Mouse (Mus musculus): ENCODE results near the gene Gm26620. TPM values are rescaled to one million over a fixed set of nuclear protein-coding genes. Genes with fewer than 3 reads are reported as not detected.

Gene Gm26620
- polyA plus RNA-seq, 1 experiment from 2014 or later, result not detected

DNA sequence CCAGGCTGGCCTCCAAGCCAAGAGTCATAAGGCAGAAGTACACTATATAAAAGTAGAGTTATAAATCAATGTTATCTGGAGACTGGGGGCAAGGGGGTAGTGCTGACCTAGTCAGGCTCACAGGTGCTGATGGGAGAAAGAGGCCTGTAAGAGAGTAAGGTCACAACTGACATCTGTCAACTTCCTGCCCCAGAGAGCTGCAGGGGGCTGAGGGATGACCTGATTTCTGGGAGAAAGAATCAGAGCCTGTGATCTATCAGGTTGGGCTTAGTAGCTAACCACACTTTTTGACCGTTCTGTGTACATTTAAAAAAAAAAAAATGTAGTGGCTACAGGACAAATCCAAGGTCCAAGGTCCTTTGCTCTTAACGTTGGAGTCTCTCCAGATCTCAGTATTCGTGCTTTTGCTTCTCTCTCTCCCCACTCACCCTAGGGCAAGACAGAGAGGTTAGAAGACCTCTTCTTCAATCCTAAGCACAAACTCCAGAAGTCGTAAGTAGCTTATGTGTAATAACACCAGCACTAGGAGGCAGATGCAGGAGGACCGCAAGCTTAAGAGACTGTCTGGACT lies 1.9 kb upstream of the Gm26620 start:
- no peaks in the 10 kb centered on the region for H3K9me3 ChIP-seq (replicated peaks)
- H3K27me3 ChIP-seq, result no peaks in the 10 kb centered on the region
- H3K9ac ChIP-seq, result no peak overlapping the region
- no peak overlapping the region for H3K4me3 ChIP-seq
- peaks cover 16% of the 10 kb centered on the region for H3K36me3 ChIP-seq
- H3K27ac ChIP-seq, result no peak overlapping the region
- H3K4me1 ChIP-seq, result peaks cover 9% of the 10 kb centered on the region
- no peak for ATAC-seq (ENCODE audit: low FRiP score)
- WGBS, result 88% methylated on average over 5 of the region's 5 CpGs
- H3K4me2 ChIP-seq (replicated peaks), result no peak overlapping the region

DNA sequence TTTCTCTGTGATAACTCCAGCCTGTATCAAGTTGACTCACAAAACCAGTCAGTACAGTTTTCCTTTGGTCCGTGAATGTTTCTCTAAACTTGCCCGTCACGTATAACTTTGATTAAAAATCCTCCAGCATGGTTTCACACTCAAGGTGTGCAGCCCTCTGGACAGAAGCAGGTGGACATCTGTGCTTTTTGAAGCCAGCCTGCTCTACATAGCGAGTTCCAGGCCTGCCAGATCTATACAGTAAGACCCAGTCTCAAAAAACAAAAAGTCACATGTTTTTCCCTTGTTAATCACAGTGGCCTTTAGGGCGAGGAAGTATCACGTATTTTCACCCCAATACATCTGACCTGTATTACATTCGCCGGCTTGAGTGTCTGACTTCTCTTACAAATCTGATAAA lies 475 bp upstream of the Gm26620 start:
- 0 out of 2 replicates have a peak, but pooled peaks have one; percentile 31 for ATAC-seq (ENCODE audit: low FRiP score)
- Histone ChIP-seq H3K4me2 (replicated peaks) (peak overlapping the region; percentile 73), H3K4me3 (peak overlapping the region; percentile 83), H3K9ac (peak overlapping the region; percentile 87), H3K9me3 (replicated peaks) (no peaks in the 10 kb centered on the region), H3K4me1 (peaks cover 9% of the 10 kb centered on the region), H3K27me3 (no peaks in the 10 kb centered on the region), H3K36me3 (peaks cover 11% of the 10 kb centered on the region), H3K27ac (no peak overlapping the region)
- WGBS, result 28% methylated on average over 8 of the region's 8 CpGs

DNA sequence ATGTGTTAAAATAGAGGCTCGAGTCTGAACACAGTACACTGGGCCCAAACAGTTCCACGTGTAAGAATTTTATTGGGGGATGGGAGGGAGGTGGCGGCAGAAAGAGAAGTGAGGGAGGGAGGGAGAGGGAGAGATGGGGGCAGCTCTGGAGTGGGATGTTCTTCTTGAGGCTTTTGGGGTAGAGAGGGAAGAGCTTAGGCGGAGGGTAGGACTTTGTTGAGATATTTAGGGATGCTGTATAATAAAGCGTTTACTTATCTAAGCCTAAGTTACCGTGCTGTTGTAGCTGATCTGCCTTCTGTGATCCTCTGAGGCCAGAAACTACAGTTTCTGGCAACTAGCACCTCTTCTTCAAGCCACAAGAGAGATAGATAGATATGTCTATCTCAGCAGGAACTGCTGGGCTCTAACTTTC lies 1.2 kb downstream of the Gm26620 start:
- peaks cover 9% of the 10 kb centered on the region for H3K4me1 ChIP-seq
- WGBS, result 58% methylated on average over 6 of the region's 6 CpGs
- no peaks in the 10 kb centered on the region for H3K36me3 ChIP-seq
- H3K27ac ChIP-seq, result no peak overlapping the region
- H3K4me2 ChIP-seq (replicated peaks), result no peak overlapping the region
- no peak for ATAC-seq (ENCODE audit: low FRiP score)
- no peak overlapping the region for H3K9ac ChIP-seq
- H3K4me3 ChIP-seq, result no peak overlapping the region
- no peaks in the 10 kb centered on the region for H3K9me3 ChIP-seq (replicated peaks)
- no peaks in the 10 kb centered on the region for H3K27me3 ChIP-seq

DNA sequence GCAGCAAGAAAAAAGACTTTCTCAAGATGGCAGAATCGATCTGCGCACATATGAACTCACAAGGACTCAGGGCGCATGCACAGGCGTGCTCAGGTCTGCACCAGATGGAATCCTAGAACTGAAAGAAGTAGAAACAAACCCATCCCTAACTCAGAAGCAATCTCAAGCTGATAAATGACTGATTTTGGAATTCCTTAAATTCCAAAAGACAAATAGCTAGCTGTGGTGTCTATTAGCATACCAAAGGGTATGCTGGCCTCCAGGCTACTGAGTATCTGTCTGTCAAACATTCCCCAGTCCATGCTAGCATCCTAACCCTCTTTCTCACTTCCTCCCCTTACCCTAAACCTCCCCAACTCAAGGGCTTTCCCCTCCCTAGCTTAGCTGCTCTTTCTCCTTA lies 4.4 kb downstream of the Gm26620 start:
- H3K9ac ChIP-seq, result no peak overlapping the region
- ATAC-seq (ENCODE audit: low FRiP score), result no peak
- H3K36me3 ChIP-seq, result no peaks in the 10 kb centered on the region
- no peaks in the 10 kb centered on the region for H3K9me3 ChIP-seq (replicated peaks)
- 65% methylated on average over 4 of the region's 4 CpGs for WGBS
- H3K27ac ChIP-seq, result no peak overlapping the region
- peaks cover 5% of the 10 kb centered on the region for H3K4me1 ChIP-seq
- H3K4me3 ChIP-seq, result no peak overlapping the region
- no peaks in the 10 kb centered on the region for H3K27me3 ChIP-seq
- H3K4me2 ChIP-seq (replicated peaks), result no peak overlapping the region

DNA sequence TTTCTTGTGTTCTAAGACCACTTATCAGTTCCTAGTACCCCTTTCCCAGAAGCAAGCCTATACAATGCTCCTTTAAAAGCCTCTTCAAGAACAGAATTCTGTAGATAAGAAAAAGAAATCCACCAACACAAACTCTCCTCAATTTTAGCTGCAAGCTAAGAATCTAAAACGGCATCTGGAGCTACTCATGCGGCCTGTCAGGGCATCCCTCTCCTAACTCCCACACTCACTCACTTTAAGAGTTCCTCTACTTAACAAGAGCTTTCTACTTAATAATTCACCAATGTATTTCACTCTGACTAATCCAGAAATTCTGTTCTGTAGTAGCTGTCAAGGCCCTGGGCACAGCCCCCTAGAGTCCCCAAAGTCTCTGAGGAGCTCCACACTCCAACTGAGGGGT lies 6.8 kb downstream of the Gm26620 start:
- 79% methylated on average over 2 of the region's 2 CpGs for WGBS
- Histone ChIP-seq H3K9me3 (replicated peaks) (no peaks in the 10 kb centered on the region), H3K27me3 (0 out of 2 replicates have a peak, but pooled peaks cover 3% of the 10 kb centered on the region), H3K9ac (no peak overlapping the region), H3K4me3 (no peak overlapping the region), H3K36me3 (no peaks in the 10 kb centered on the region), H3K27ac (no peak overlapping the region), H3K4me1 (no peaks in the 10 kb centered on the region), H3K4me2 (replicated peaks) (no peak overlapping the region)
- no peak for ATAC-seq (ENCODE audit: low FRiP score)

DNA sequence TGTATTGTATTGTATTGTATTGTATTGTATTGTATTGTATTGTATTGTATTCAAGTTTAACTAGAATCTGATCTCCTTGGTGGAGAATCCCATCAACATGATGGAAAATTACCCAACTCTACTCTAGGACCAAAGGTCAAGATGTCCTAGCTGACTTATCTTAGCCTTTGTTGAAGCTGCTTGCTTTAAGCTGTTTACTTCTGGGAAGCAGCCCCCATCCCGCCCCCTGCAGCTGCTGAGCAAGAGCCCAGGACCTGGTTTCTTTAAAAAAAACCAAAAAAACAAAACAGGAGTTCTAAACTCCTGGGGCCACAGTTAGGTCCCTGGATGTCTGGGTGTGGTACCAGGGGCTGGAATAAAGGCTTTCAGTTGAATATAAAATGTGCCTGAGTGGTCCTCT lies 7.4 kb downstream of the Gm26620 start:
- ATAC-seq (ENCODE audit: low FRiP score), result no peak
- H3K4me2 ChIP-seq (replicated peaks), result no peak overlapping the region
- H3K9me3 ChIP-seq (replicated peaks), result no peaks in the 10 kb centered on the region
- H3K4me3 ChIP-seq, result no peak overlapping the region
- H3K9ac ChIP-seq, result no peak overlapping the region
- 46% methylated on average over 1 of the region's 1 CpGs for WGBS
- H3K27me3 ChIP-seq, result 0 out of 2 replicates have a peak, but pooled peaks cover 3% of the 10 kb centered on the region
- no peak overlapping the region for H3K27ac ChIP-seq
- H3K4me1 ChIP-seq, result no peaks in the 10 kb centered on the region
- H3K36me3 ChIP-seq, result no peaks in the 10 kb centered on the region

DNA sequence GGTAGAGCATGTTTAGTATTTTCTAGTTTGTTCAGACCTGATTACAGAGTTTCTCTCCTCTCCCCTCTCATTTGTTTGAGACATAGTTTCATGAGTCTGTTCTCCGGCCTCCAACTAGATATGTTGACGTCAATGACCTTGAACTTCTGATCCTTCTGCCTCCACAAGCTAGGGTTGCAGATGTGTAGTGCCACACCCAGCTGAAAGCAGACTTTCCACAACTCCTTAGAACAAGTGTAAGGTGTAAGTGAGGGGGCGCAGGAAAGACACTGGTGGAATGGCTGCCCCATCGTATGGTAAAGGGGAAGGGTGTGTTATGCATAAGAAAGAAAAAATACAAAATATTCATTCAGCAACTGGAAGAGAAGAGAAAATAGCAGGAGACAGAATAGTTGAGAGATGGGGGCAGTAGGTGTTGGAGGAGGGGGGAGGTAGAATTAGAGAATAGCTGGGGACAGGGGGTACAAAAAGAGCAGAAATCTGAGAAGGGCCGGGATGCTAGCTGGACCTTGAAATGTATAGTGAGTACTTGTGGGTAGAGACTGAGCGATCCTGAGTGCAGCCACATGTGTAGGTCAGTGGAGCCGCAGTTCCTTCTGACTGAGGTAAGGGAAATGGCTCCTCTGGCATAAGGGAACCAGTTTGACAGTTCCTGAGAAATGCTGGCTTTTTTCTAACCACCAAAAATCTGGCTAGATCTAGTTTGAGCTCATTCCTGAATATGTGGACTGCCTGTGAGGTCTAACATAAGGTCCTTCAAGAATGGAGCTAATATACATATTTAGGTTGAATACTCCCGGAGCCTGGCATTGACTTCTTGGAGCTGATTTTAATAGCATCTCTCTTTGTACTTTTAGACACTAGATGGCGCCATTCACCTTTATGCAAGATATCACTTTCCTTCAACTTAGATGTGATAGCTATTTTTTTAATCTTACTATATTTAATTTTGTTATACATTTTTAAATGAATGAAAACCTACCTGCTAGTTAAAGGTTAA lies 10.0 kb downstream of the Gm26620 start:
- Histone ChIP-seq H3K9me3 (replicated peaks) (no peaks in the 10 kb centered on the region), H3K27ac (no peak overlapping the region), H3K4me2 (replicated peaks) (no peak overlapping the region), H3K4me1 (no peaks in the 10 kb centered on the region), H3K27me3 (0 out of 2 replicates have a peak, but pooled peaks cover 3% of the 10 kb centered on the region), H3K9ac (no peak overlapping the region), H3K36me3 (no peaks in the 10 kb centered on the region), H3K4me3 (no peak overlapping the region)
- 66% methylated on average over 9 of the region's 9 CpGs for WGBS
- no peak for ATAC-seq (ENCODE audit: low FRiP score)

DNA sequence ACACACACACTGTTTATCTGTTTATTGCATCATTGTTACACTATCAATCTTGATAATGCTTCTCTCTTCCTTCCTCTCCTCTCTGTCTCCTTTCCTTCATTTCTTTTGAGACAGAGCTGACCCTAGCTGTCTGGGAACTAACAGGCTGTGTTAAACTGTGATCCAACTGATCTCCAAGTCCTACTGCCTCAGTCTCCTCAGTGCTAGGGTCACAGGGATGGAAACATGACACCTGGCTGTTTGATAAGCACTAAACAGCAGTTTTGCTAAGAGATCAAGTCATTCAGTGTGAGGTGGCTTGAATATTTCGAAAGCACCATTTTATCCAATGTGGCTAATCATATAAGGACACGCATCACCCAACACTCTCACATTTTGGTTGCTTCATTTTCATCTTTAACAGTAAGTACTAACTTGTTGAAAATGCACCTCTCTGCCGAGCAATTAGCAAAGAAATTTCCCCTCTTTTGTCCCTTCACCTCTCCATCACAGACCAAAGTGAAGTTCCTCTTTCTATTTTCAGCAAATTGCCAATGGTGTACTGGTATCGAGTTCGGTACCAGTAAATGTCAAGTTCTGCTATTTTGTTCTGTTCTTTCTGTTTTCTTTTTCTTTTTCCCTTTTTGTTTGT lies 11.9 kb downstream of the Gm26620 start:
- Histone ChIP-seq H3K4me3 (no peak overlapping the region), H3K4me2 (replicated peaks) (no peak overlapping the region), H3K36me3 (no peaks in the 10 kb centered on the region), H3K27me3 (peaks cover 5% of the 10 kb centered on the region), H3K9ac (no peak overlapping the region), H3K27ac (no peak overlapping the region), H3K9me3 (replicated peaks) (no peaks in the 10 kb centered on the region), H3K4me1 (no peaks in the 10 kb centered on the region)
- ATAC-seq (ENCODE audit: low FRiP score), result no peak
- WGBS, result 85% methylated on average over 5 of the region's 5 CpGs

DNA sequence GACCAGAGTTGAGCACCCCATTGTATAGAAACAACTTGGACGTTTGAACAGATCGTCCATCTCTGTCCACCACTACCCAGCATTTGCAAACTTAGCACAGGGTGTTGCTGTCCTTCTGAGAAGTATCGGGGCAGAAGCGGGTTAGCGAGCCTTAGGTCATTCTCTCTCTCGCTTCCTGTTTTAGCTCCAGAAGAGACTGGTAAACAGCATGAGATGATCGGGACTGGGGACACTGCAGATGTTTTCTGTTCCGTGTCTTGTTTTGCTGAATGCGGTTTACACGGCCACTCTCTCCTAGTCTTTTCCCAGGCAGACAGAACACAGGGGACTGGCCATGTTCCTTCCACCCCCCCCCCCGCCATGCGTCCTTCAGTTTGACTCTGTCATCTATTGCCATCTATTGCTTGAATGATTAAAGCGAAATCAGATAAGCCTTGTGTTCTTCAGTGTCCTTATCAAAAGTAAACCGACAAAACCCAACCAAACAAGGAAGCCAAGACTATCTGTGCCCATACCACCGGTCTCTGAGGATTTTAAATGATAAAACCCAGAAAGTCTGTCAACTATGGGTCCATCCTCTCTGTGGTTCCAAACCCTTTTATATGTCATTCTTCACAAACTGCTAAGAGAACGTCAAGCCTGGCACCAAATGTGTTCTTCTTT lies 13.7 kb downstream of the Gm26620 start:
- Histone ChIP-seq H3K9ac (no peak overlapping the region), H3K9me3 (replicated peaks) (no peaks in the 10 kb centered on the region), H3K27me3 (peaks cover 19% of the 10 kb centered on the region), H3K36me3 (no peaks in the 10 kb centered on the region), H3K27ac (no peak overlapping the region), H3K4me3 (no peak overlapping the region), H3K4me2 (replicated peaks) (no peak overlapping the region), H3K4me1 (no peaks in the 10 kb centered on the region)
- WGBS, result 77% methylated on average over 16 of the region's 16 CpGs
- ATAC-seq (ENCODE audit: low FRiP score), result no peak

DNA sequence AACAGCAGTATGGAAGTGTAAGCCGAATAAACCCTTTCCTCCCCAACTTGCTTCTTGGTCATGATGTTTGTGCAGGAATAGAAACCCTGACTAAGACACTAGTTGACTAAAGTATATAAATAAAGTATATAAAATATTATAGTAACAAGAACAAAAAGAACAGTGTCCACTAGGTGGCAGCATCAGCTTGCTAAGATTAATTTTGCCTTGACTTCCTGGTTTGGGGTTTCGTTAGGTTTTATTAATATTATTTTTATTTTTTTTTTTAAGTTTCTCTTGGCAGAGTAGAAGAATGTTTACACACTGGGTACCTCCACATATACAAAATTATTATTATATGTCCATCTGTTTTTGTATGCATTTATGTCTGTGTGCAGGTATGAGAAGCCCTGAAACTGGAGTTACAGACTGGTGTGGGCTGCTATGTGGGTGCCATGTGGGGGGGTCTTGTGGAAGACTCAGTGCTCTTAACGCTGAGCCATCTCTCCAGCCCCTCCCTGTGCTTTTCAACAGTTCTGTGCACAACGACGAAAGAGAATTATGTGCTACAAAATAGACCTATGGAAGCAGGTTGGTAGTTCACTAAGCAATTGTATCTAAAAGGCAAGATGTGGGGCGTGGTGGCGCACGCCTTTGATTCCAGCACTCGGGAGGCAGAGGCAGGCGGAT lies 16.1 kb downstream of the Gm26620 start:
- no peaks in the 10 kb centered on the region for H3K36me3 ChIP-seq
- H3K9ac ChIP-seq, result no peak overlapping the region
- no peak overlapping the region for H3K4me3 ChIP-seq
- no peaks in the 10 kb centered on the region for H3K4me1 ChIP-seq
- peaks cover 28% of the 10 kb centered on the region for H3K27me3 ChIP-seq
- 44% methylated on average over 10 of the region's 10 CpGs for WGBS
- H3K27ac ChIP-seq, result no peak overlapping the region
- no peaks in the 10 kb centered on the region for H3K9me3 ChIP-seq (replicated peaks)
- H3K4me2 ChIP-seq (replicated peaks), result no peak overlapping the region
- no peak for ATAC-seq (ENCODE audit: low FRiP score)

DNA sequence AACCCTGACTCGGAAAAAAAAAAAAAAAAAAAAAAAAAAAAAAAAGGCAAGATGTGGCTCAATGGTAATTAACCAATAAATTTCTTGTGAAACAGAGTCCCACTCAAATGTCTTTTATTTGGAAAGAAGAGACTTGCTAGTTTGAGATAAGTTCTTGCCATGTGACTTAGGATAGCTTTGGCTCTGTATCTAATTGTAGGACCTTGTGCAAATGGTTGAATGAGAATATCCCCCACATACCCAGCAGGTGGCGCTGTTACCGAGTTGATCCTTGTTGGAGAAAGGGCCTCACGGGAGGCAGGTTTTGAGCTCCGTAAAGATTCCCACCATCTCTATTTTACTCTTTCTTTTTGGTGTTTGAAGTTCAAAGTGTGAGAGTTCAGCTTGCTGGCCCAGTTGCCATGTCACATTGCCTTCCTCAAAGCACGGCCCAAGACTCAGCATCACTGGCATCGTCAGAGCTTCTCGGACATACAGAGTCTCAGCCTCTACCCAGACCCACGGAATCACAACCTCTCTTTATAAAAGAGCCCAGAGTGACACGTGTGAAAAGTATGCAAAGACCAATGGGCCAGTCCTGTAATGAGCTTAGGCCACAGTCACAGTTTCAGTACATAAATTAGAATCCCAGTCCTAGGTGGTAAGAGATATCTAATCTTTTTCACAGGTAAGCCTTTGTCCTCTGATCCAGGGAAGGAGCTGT lies 16.8 kb downstream of the Gm26620 start:
- H3K4me3 ChIP-seq, result no peak overlapping the region
- H3K4me2 ChIP-seq (replicated peaks), result no peak overlapping the region; the same call in 1 of the 2 replicates
- peaks cover 35% of the 10 kb centered on the region for H3K27me3 ChIP-seq
- H3K9me3 ChIP-seq (replicated peaks), result no peaks in the 10 kb centered on the region
- ATAC-seq (ENCODE audit: low FRiP score), result peak; percentile 56; the same call in 1 of the 2 replicates
- no peaks in the 10 kb centered on the region for H3K4me1 ChIP-seq
- no peak overlapping the region for H3K27ac ChIP-seq
- no peaks in the 10 kb centered on the region for H3K36me3 ChIP-seq
- WGBS, result 31% methylated on average over 10 of the region's 10 CpGs
- H3K9ac ChIP-seq, result no peak overlapping the region
